In the genomic region with DNA sequence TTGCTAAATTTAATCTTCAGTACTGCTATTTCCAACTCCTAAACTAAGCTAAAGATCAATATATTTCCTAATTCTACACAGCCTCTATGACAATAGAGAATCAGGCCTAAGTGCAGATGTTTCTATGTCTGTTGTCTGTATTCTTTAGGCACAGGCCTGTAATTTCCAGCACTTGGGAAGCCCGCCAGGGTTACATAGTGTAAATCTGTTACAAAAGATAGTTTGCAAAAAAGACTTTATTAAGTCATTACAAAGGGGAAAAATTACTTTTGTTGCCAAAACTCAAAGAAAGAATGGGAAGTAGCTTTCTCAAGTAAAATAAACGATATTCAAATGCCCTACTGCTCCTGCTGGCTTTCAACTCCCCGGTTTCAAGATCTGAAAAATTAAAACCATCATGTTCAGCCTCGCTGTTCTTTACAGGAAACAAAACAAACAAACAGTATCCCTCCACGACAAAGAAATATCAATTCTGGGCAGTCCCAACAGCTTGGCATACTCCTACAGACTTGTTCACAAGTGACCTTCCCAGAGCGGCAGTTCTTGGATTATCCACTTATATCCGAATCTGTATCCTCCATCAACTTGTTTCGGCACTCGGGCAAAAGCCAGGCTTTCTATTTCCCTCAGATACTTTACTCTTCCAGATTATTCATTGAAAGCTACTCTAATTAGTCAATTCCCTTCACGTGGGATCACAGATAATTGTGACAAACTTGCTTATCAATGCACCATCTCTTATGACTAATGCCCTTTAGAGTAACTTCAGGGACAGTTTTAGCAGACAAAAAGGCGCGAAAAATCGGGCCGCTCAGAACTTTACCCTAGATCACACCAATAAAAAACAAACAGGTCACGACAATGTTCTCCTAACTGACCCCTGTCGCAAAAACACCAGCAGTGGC, we compare ENCODE assay signal across 8 mouse cellular contexts. TPM values are rescaled to one million over a fixed set of nuclear protein-coding genes. Genes with fewer than 3 reads are reported as not detected.
DNase-seq lines count a peak whose midpoint lies in the region; ATAC-seq lines count a peak whose summit lies in the region.

No protein-coding gene starts in this region.

- H3K27me3 ChIP-seq in limb, embryonic 12.5 days = no peaks in the 10 kb centered on the region
- no peaks in the 10 kb centered on the region for H3K27me3 ChIP-seq in midbrain, embryonic 13.5 days

- no peak for ATAC-seq in limb, embryonic 12.5 days (ENCODE audit: insufficient number of reproducible peaks, insufficient read depth, low FRiP score, low TSS enrichment, low read depth)
- ATAC-seq in midbrain, embryonic 13.5 days = no peak
- ATAC-seq in monocyte, adult 5-6 weeks (replicated peaks; ENCODE audit: insufficient number of reproducible peaks, low FRiP score, low TSS enrichment, poor library complexity, severe bottlenecking) = no peak

- DNase-seq in right cerebral cortex, postnatal 4 days = peak; percentile 10
- no peak for DNase-seq in right cerebral cortex, postnatal 36 days (ENCODE audit: low spot score in 2 of 2)
- peak; percentile 83 for DNase-seq in c-Kit-positive CD71-positive TER-119-positive erythroid progenitor cells, embryonic 14.5 days (ENCODE audit: low spot score)
- DNase-seq in gastrocnemius, postnatal 14 days = peak; percentile 24
- no peak for DNase-seq in urinary bladder, postnatal 14 days (ENCODE audit: low spot score)

- peaks cover 20% of the 10 kb centered on the region for H3K36me3 ChIP-seq in limb, embryonic 12.5 days
- peaks cover 15% of the 10 kb centered on the region for H3K36me3 ChIP-seq in midbrain, embryonic 13.5 days

- H3K4me2 ChIP-seq in limb, embryonic 12.5 days = peak overlapping the region; percentile 30
- H3K4me2 ChIP-seq in midbrain, embryonic 13.5 days (replicated peaks) = peak overlapping the region; percentile 33

- WGBS in limb, embryonic 12.5 days = 9% methylated on average over 16 of the region's 16 CpGs
- 8% methylated on average over 16 of the region's 16 CpGs for WGBS in midbrain, embryonic 13.5 days

- peak overlapping the region; percentile 24; the same call in 1 of the 2 replicates for H3K27ac ChIP-seq in limb, embryonic 12.5 days
- no peak overlapping the region for H3K27ac ChIP-seq in midbrain, embryonic 13.5 days

- H3K4me1 ChIP-seq in limb, embryonic 12.5 days (replicated peaks) = 0 out of 2 replicates have a peak, but pooled peaks cover 5% of the 10 kb centered on the region
- H3K4me1 ChIP-seq in midbrain, embryonic 13.5 days (replicated peaks) = peaks cover 17% of the 10 kb centered on the region

- intact Hi-C loops in gastrocnemius, postnatal 14 days (cut with DNase I; ENCODE audit: low total_unique reads) = no loop called here

- H3K4me3 ChIP-seq in limb, embryonic 12.5 days (replicated peaks) = peak overlapping the region; percentile 41
- peak overlapping the region; percentile 41 for H3K4me3 ChIP-seq in midbrain, embryonic 13.5 days (replicated peaks)

- H3K9ac ChIP-seq in limb, embryonic 12.5 days (replicated peaks) = no peak overlapping the region
- H3K9ac ChIP-seq in midbrain, embryonic 13.5 days (replicated peaks) = no peak overlapping the region

- H3K9me3 ChIP-seq in limb, embryonic 12.5 days = no peaks in the 10 kb centered on the region
- no peaks in the 10 kb centered on the region for H3K9me3 ChIP-seq in midbrain, embryonic 13.5 days

RNA-seq across cellular contexts. Expression of a gene that starts 0.6 kb away (rescaled TPM):
- 10 to 100 TPM; 23.6 to 26.2 TPM for total RNA-seq in gastrocnemius, postnatal 14 days (2021)
- 66.8 and 80.7 TPM in 2 replicates for polyA plus RNA-seq in limb, embryonic 12.5 days (2016; fragmentation: Nextera tagmentation; extraction: Ambion mirVana)
- polyA plus RNA-seq in midbrain, embryonic 13.5 days (2015; fragmentation: Nextera tagmentation; extraction: Ambion mirVana) = 54.4 and 55.6 TPM in 2 replicates
- total RNA-seq in monocyte, adult 5-6 weeks (2017) = 63.9 to 84.5 TPM (median 83.3 TPM) in 3 replicates

RNA-seq across cellular contexts. Expression of a gene that starts 8.3 kb away (rescaled TPM):
- 10 to 100 TPM in 1 of 2 experiments, 1 to 10 TPM in 1; 9.6 to 10.9 TPM for total RNA-seq in gastrocnemius, postnatal 14 days (2021)
- polyA plus RNA-seq in limb, embryonic 12.5 days (2016; fragmentation: Nextera tagmentation; extraction: Ambion mirVana) = 14.2 and 18.9 TPM in 2 replicates
- polyA plus RNA-seq in midbrain, embryonic 13.5 days (2015; fragmentation: Nextera tagmentation; extraction: Ambion mirVana) = 17.9 and 18.6 TPM in 2 replicates
- 30.9 to 63.3 TPM (median 32.0 TPM) in 3 replicates for total RNA-seq in monocyte, adult 5-6 weeks (2017)

Comparison
In these comparisons a context has a peak if more than half of its experiments do, and no peak if none do; other contexts are left out.
1. DNase-seq: peak in right cerebral cortex, postnatal 4 days (single experiment), c-Kit-positive CD71-positive TER-119-positive erythroid progenitor cells, embryonic 14.5 days (single experiment) and gastrocnemius, postnatal 14 days (single experiment); none in right cerebral cortex, postnatal 36 days (0 of 2) and urinary bladder, postnatal 14 days (single experiment).